In the genomic region with DNA sequence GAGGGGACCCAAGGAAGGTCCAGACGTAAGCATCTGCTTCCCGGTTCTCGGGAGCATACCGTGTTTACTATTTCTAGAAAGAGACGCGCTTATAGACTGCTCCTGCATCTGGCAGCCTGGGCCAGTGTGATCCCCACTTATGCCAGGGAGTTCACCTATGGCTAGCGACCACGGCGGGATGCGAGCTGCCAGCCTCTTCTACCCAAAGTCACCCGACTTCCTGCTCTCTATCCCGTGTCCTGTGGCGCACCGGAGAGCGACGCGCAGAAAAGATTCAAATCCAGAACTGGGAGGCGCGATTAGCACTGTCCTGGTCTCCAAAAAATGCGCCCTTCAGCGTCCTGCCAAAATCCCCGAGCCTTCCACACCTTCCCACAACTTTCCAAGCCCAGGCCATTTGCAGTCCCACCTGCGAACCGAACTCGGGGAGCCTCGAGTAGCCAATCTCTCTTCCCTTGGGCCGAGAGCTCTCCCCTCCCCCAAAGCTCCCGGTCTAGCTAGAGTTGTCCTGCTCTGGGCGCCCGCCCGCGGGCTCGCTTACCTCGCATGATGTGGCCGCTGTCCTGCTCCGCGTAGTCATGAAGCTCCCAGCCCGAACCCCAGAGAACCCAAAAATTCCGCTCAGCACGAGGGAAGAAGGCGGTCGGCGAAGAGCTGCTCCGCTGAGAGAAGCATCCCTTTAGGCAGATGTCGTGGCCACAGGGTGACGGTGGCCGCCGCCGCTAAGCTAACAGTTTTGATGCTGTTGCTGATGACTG, we compare ENCODE assay signal across 8 mouse cellular contexts. TPM values are rescaled to one million over a fixed set of nuclear protein-coding genes. Genes with fewer than 3 reads are reported as not detected.
A peak's percentile ranks its signal among the peaks of the same experiment; 100 is the strongest.
DNase-seq lines count a peak whose midpoint lies in the region; ATAC-seq and TF ChIP-seq lines count a peak whose summit lies in the region.

No protein-coding gene starts in this region.

- no peak for DNase-seq in Patski (ENCODE audit: low read depth, low spot score)
- peak; percentile 10 for DNase-seq in cerebellum, adult 8-10 months
- DNase-seq in frontal cortex, postnatal 10 days (ENCODE audit: low spot score in 2 of 2): peak; percentile 29 to 54
- peak; percentile 44 to 59 for DNase-seq in left cerebral cortex, postnatal 36 days (ENCODE audit: low spot score in 2 of 2)
- DNase-seq in stomach, postnatal 0 days (ENCODE audit: low spot score): peak; percentile 45

- H3K27ac ChIP-seq in hindbrain, embryonic 16.5 days (ENCODE audit: low read depth, low read length): peak overlapping the region; percentile 71
- peak overlapping the region; percentile 78 for H3K27ac ChIP-seq in midbrain, embryonic 12.5 days (replicated peaks)
- no peak overlapping the region for H3K27ac ChIP-seq in stomach, postnatal 0 days (replicated peaks)

- intact Hi-C loops in left cerebral cortex, postnatal 36 days (cut with DNase I): loop anchor here (10.0 kb wide), 1 partner anchor 235 kb away; no protein-coding TSS in a partner anchor

- H3K4me3 ChIP-seq in hindbrain, embryonic 16.5 days (ENCODE audit: low read length): peak overlapping the region; percentile 48
- H3K4me3 ChIP-seq in midbrain, embryonic 12.5 days: peak overlapping the region; percentile 57
- peak overlapping the region; percentile 45 for H3K4me3 ChIP-seq in stomach, postnatal 0 days (ENCODE audit: low read depth, low read length)

- no peak for TF ChIP-seq CTCF in Patski (IDR thresholded peaks at IDR 0.05)
- TF ChIP-seq CTCF in stomach, postnatal 0 days (IDR thresholded peaks at IDR 0.05; ENCODE audit: low read depth): no peak

- peaks cover 94% of the 10 kb centered on the region for H3K27me3 ChIP-seq in Patski
- H3K27me3 ChIP-seq in hindbrain, embryonic 16.5 days (replicated peaks; ENCODE audit: control insufficient read depth, insufficient read depth, low read length): no peaks in the 10 kb centered on the region; the same call in none of the 2 replicates
- peaks cover 26% of the 10 kb centered on the region for H3K27me3 ChIP-seq in midbrain, embryonic 12.5 days
- no peaks in the 10 kb centered on the region; the same call in 1 of the 2 replicates for H3K27me3 ChIP-seq in stomach, postnatal 0 days (ENCODE audit: control insufficient read depth, insufficient read depth, low read length)

- H3K9me3 ChIP-seq in hindbrain, embryonic 16.5 days (ENCODE audit: control insufficient read depth, low read length): no peaks in the 10 kb centered on the region
- no peaks in the 10 kb centered on the region for H3K9me3 ChIP-seq in midbrain, embryonic 12.5 days
- H3K9me3 ChIP-seq in stomach, postnatal 0 days (ENCODE audit: control insufficient read depth, low read length): no peaks in the 10 kb centered on the region

- no peak for TF ChIP-seq EP300 in stomach, postnatal 0 days (optimal IDR thresholded peaks at IDR 0.05)

- H3K9ac ChIP-seq in hindbrain, embryonic 16.5 days (ENCODE audit: low read depth, low read length): peak overlapping the region; percentile 66
- H3K9ac ChIP-seq in midbrain, embryonic 12.5 days (replicated peaks): peak overlapping the region; percentile 52
- peak overlapping the region; percentile 38 for H3K9ac ChIP-seq in stomach, postnatal 0 days (ENCODE audit: low read length)

- H3K4me2 ChIP-seq in hindbrain, embryonic 16.5 days (ENCODE audit: low read length): peak overlapping the region; percentile 81
- H3K4me2 ChIP-seq in midbrain, embryonic 12.5 days (replicated peaks): peak overlapping the region; percentile 79
- H3K4me2 ChIP-seq in stomach, postnatal 0 days (replicated peaks; ENCODE audit: low read depth): peak overlapping the region; percentile 86

- CTCF ChIA-PET in Patski (lab: Charles Lee): interaction anchor here (1.0 kb wide), 1 partner anchor 14 kb away, joined by 3 read pairs; no protein-coding TSS in a partner anchor

- under 1% methylated on average over 49 of the region's 49 CpGs for WGBS in hindbrain, embryonic 16.5 days
- WGBS in midbrain, embryonic 12.5 days: under 1% methylated on average over 49 of the region's 49 CpGs
- 2% methylated on average over 49 of the region's 49 CpGs for WGBS in stomach, postnatal 0 days

- POLR2A ChIA-PET in Patski (lab: Charles Lee): no interaction called here

- H3K4me1 ChIP-seq in hindbrain, embryonic 16.5 days (ENCODE audit: control insufficient read depth, insufficient read depth, low read depth, low read length): peaks cover 7% of the 10 kb centered on the region
- peaks cover 17% of the 10 kb centered on the region for H3K4me1 ChIP-seq in midbrain, embryonic 12.5 days
- no peaks in the 10 kb centered on the region for H3K4me1 ChIP-seq in stomach, postnatal 0 days (replicated peaks; ENCODE audit: control insufficient read depth, insufficient read depth)

- in situ Hi-C loops in Patski (cut with MboI; ENCODE audit: low pct_unique_long_range_greater_than_20kb): no loop called here

- H3K36me3 ChIP-seq in hindbrain, embryonic 16.5 days (ENCODE audit: control insufficient read depth, insufficient read depth, low read length): no peaks in the 10 kb centered on the region
- no peaks in the 10 kb centered on the region for H3K36me3 ChIP-seq in midbrain, embryonic 12.5 days
- no peaks in the 10 kb centered on the region for H3K36me3 ChIP-seq in stomach, postnatal 0 days (ENCODE audit: control insufficient read depth, insufficient read depth, low read length)

- peak; percentile 28 for ATAC-seq in Patski
- peak; percentile 67 for ATAC-seq in hindbrain, embryonic 16.5 days
- peak; percentile 67 for ATAC-seq in midbrain, embryonic 12.5 days (ENCODE audit: low FRiP score, low read depth)
- ATAC-seq in stomach, postnatal 0 days (ENCODE audit: low FRiP score, low TSS enrichment): peak; percentile 48
- ATAC-seq in inflammation-experienced regulatory T-cells, adult 6 months: no peak

RNA-seq across cellular contexts. Expression of gene Rorb, which starts 0.8 kb away (rescaled TPM):
- polyA plus RNA-seq in Patski (2021): 0.03 TPM
- polyA plus RNA-seq in hindbrain, embryonic 16.5 days (2015; fragmentation: Nextera tagmentation; extraction: Ambion mirVana): 13.1 and 14.9 TPM in 2 replicates
- total RNA-seq in left cerebral cortex, postnatal 36 days (2021): 10 to 100 TPM; 56.8 to 57.0 TPM
- polyA plus RNA-seq in midbrain, embryonic 12.5 days (2016; fragmentation: Nextera tagmentation; extraction: Ambion mirVana): 7.0 TPM in 2 replicates
- polyA plus RNA-seq in stomach, postnatal 0 days (2015; fragmentation: Nextera tagmentation; extraction: Ambion mirVana): 0.11 and 0.17 TPM in 2 replicates
- polyA plus RNA-seq in inflammation-experienced regulatory T-cells, adult 6 months (2017; shearing (Covaris generic)): under 1 TPM in 2 of 3 experiments, not detected in 1; 0.29 to 0.56 TPM
